Mouse (Mus musculus): ENCODE measurements around the gene Pip5k1b. TPM values are rescaled to one million over a fixed set of nuclear protein-coding genes. Genes with fewer than 3 reads are reported as not detected.

Pip5k1b gene
- total RNA-seq, 1 experiment from 2014 or later: 13.7 TPM

GRCm38 (mm10) chr19:24312556-24313342, 242.9 kb downstream of the Pip5k1b start:
- ATAC-seq (replicated peaks in 1 of 2; ENCODE audit: insufficient read depth in 1 of 2, low FRiP score in 2 of 2, low TSS enrichment in 1 of 2, low read depth in 1 of 2, poor library complexity in 2 of 2, severe bottlenecking in 2 of 2): no peak

GRCm38 (mm10) chr19:24312046-24312445, 243.6 kb downstream of the Pip5k1b start:
- ATAC-seq (replicated peaks in 1 of 2; ENCODE audit: insufficient read depth in 1 of 2, low FRiP score in 2 of 2, low TSS enrichment in 1 of 2, low read depth in 1 of 2, poor library complexity in 2 of 2, severe bottlenecking in 2 of 2): no peak

GRCm38 (mm10) chr19:24308305-24308705, 247.4 kb downstream of the Pip5k1b start:
- 0 out of 4 replicates have a peak, but pooled peaks of 1 of the 2 experiments have one; percentile 13 for ATAC-seq (replicated peaks in 1 of 2; ENCODE audit: insufficient read depth in 1 of 2, low FRiP score in 2 of 2, low TSS enrichment in 1 of 2, low read depth in 1 of 2, poor library complexity in 2 of 2, severe bottlenecking in 2 of 2)

GRCm38 (mm10) chr19:24307271-24308221, 248.1 kb downstream of the Pip5k1b start:
- ATAC-seq (replicated peaks in 1 of 2; ENCODE audit: insufficient read depth in 1 of 2, low FRiP score in 2 of 2, low TSS enrichment in 1 of 2, low read depth in 1 of 2, poor library complexity in 2 of 2, severe bottlenecking in 2 of 2): peak; percentile 20 to 33; a peak in 1 of 4 replicates

DNA sequence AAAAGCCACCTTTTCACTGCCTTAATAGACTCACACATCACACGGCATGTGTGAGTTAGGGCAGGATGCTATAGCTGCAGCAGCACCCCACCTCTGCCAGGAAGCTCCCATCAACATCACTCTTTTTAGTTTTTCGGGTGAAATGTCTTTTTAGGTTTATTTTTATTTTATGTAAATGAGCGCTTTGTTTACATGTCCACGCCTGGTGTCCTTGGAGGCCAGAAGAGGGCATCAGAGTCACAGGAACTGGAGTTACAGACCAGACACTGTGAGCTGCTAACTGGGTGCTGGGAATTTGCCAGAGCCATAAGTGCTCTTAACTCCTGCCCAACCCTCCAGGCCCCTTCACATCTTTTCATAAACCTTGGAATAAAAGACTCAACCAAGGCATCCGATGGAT, 249.3 kb downstream of the Pip5k1b start:
- ATAC-seq (replicated peaks in 1 of 2; ENCODE audit: insufficient read depth in 1 of 2, low FRiP score in 2 of 2, low TSS enrichment in 1 of 2, low read depth in 1 of 2, poor library complexity in 2 of 2, severe bottlenecking in 2 of 2): no peak

DNA sequence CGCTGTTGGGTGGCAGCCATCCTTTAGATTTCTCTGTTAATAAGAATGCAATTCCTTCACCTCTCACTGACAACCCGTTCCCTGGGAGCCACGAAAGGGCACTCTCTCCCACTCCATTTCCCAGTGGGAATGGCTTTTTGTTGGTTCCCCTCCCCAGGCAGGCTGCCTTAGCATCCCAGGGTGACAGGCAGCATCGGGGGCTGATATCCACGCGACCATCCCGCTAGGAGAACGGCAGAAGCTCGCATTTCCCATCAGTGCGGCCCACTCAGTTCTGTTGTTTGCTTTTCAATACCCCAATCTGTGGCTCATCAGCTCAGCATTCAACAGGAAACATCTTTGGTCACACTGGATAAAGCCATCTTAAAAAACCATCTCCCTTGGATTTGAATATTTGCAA, 253.5 kb downstream of the Pip5k1b start:
- no peak for ATAC-seq (replicated peaks in 1 of 2; ENCODE audit: insufficient read depth in 1 of 2, low FRiP score in 2 of 2, low TSS enrichment in 1 of 2, low read depth in 1 of 2, poor library complexity in 2 of 2, severe bottlenecking in 2 of 2)

DNA sequence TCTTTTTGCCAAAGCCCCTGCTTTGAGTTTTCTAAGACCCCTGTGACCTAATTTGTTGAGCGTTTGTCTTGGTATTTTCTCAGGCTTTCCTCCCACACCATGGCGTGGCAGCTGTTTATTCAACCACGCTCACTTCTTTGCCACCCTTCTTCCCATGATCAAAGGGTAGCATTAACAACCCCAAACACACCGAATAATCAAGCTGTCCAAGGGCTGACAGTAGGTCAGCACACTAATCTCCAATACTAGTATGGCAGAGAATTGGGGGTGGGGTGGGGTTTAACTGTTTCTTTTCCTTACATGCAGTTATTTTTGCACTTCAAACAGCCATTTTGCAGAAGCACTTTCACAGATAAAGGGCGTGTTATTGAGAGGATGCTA, 253.9 kb downstream of the Pip5k1b start:
- ATAC-seq (replicated peaks in 1 of 2; ENCODE audit: insufficient read depth in 1 of 2, low FRiP score in 2 of 2, low TSS enrichment in 1 of 2, low read depth in 1 of 2, poor library complexity in 2 of 2, severe bottlenecking in 2 of 2): no peak

DNA sequence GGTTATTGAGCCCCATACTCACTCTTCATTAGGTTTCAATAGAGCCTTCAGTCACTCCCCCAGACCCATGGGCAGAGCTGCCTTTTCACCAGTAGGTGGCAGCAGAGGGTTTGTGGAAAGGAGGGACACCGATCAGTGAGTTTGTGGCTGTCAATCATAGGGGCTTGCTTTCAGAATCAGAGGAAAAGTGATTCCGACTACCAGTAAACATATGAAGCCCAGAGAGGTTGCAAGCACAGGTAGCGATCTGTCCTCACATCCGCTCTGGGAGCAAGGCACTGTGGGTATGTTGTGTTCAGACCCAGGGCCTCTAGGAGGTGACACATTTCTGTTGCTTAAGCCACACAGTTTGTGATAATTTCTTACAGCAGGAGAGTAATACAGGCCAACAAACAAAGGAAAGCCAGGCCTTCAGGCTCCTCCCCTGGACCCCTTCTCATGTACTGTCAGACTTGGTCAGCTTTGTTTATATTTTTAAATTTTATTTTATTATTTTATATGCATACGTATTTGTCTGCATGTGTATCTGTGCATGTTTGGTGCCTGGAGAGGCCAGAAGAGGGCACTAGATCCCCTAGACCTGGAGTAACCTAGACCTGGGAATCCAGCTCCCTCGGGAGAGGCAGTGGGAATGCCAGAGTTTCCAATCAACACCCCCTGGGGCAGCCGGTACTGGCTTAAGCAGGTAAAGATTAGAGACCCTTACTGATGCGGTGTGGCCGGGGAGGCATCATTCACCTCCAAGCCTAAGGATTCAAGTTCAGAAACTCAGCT, 254.5 kb downstream of the Pip5k1b start:
- ATAC-seq (replicated peaks in 1 of 2; ENCODE audit: insufficient read depth in 1 of 2, low FRiP score in 2 of 2, low TSS enrichment in 1 of 2, low read depth in 1 of 2, poor library complexity in 2 of 2, severe bottlenecking in 2 of 2): peak; percentile 88 to 90

GRCm38 (mm10) chr19:24293537-24293936, 262.1 kb downstream of the Pip5k1b start:
- no peak for ATAC-seq (replicated peaks in 1 of 2; ENCODE audit: insufficient read depth in 1 of 2, low FRiP score in 2 of 2, low TSS enrichment in 1 of 2, low read depth in 1 of 2, poor library complexity in 2 of 2, severe bottlenecking in 2 of 2)

GRCm38 (mm10) chr19:24284187-24284586, 271.5 kb downstream of the Pip5k1b start:
- peak in 1 of 2 experiments; percentile 38; a peak in 1 of 4 replicates for ATAC-seq (replicated peaks in 1 of 2; ENCODE audit: insufficient read depth in 1 of 2, low FRiP score in 2 of 2, low TSS enrichment in 1 of 2, low read depth in 1 of 2, poor library complexity in 2 of 2, severe bottlenecking in 2 of 2)

DNA sequence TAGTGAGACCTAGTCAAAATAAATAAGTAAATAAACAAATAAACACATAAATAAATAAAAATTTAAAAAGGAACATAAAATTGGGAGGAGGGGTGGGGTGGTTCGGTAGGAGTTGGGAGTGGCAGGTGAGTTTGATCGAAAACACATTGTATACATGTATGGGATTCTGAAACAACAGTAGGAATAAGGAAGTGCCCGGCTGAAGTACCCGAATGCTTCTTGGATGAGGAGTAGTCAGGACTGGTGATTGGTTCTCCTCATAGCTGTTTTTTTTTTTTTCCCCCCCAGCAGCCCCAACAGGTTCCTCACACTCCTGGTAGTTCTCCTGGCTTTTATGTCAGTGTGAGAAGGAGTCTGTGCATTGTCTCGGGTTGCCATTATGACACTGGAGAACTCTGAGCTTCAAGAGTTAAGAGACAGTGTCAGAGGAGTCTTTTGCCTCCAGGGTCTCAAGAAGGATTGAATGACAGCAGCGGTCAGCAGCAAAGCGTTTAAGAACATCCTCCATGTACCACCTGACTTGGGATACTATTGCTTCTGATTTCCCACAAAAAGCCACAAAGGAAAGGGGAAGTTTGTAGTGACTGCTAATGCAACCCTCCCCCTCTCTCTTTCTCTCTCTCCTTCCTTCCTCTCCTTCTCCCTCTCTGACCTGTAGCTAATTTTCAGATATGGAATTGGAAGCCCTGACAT, 274.2 kb downstream of the Pip5k1b start:
- no peak for ATAC-seq (replicated peaks in 1 of 2; ENCODE audit: insufficient read depth in 1 of 2, low FRiP score in 2 of 2, low TSS enrichment in 1 of 2, low read depth in 1 of 2, poor library complexity in 2 of 2, severe bottlenecking in 2 of 2)

DNA sequence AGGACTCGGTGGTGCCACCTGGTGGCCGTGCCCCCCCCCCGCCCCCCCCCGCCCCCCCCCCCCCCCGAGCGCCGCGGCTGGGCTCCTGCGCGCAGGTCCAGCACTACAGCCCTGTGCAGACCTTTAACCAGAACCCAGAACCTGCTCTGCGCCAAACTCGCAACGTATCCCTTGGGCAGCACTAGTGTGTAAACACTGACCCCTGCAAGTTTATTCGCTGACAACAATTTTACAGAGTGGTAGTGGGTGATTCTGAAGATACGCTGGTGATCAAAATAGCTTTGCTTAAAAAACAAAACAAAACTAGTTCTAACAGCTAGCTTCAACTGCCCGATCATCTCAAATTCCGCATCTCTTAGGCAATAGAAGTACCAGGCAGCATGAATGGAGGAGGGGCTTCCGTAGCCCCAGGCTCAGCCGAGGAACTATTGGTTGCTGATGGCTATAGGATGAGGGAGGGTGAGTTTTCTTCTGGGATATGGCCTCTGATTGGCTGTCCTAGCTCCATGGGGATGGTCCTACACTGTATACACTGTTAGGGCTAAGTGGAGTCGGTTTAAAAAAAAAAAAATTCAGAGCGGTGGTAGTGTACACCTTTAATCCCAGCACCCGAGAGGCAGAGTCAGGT, 275.0 kb downstream of the Pip5k1b start, which contains the start of gene Fxn:
Fxn (minus strand) TSS at position 5 of the 628 bp plus-strand sequence.
- ATAC-seq (replicated peaks in 1 of 2; ENCODE audit: insufficient read depth in 1 of 2, low FRiP score in 2 of 2, low TSS enrichment in 1 of 2, low read depth in 1 of 2, poor library complexity in 2 of 2, severe bottlenecking in 2 of 2): peak; percentile 39 to 62

GRCm38 (mm10) chr19:24279706-24280600, 275.7 kb downstream of the Pip5k1b start:
- ATAC-seq (replicated peaks in 1 of 2; ENCODE audit: insufficient read depth in 1 of 2, low FRiP score in 2 of 2, low TSS enrichment in 1 of 2, low read depth in 1 of 2, poor library complexity in 2 of 2, severe bottlenecking in 2 of 2): peak; percentile 35 to 47

DNA sequence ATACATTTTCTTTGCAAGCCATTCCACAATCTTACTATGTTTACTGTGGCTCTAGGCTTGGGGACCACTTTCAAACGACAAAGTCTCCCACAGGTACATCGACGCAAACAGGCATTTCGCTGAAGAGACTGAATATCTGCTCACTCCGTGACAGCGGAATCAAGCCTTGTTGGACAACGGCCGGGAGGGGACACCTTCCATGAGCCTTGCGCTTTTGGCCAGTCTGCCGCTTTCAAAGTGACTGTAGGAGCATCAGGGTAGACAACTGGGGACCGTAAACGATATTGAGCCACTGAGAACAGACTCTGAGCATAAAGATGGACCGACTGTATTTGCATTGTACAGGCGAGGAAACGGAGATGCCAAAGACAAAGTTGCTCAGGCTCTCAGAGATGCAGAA, 276.8 kb downstream of the Pip5k1b start:
- ATAC-seq (replicated peaks in 1 of 2; ENCODE audit: insufficient read depth in 1 of 2, low FRiP score in 2 of 2, low TSS enrichment in 1 of 2, low read depth in 1 of 2, poor library complexity in 2 of 2, severe bottlenecking in 2 of 2): no peak

GRCm38 (mm10) chr19:24274281-24274680, 281.4 kb downstream of the Pip5k1b start:
- no peak for ATAC-seq (replicated peaks in 1 of 2; ENCODE audit: insufficient read depth in 1 of 2, low FRiP score in 2 of 2, low TSS enrichment in 1 of 2, low read depth in 1 of 2, poor library complexity in 2 of 2, severe bottlenecking in 2 of 2)
